Mouse (Mus musculus) hindbrain, embryonic 11.5 days (tissue): ENCODE results near the gene Akap6. TPM values are rescaled to one million over a fixed set of nuclear protein-coding genes. Genes with fewer than 3 reads are reported as not detected.
A peak's percentile ranks its signal among the peaks of the same experiment; 100 is the strongest.

ENCODE experiments used
- ATAC-seq: fragments of 200-750 bp; cut with Nextera tagmentation; 2 replicates; pipeline ENCODE4 v1.8.0; 2017; ENCODE audit warnings: mild to moderate bottlenecking, moderate TSS enrichment, moderate library complexity; ENCODE audit not compliant: low FRiP score
- DNase-seq: peaks from one replicate; pipeline ENCODE4 v3.0.0-alpha.2; 2015; ENCODE audit warnings: low spot score
- H3K27ac ChIP-seq: fragments of 300-500 bp; sonication (generic); 2 replicates; pipeline ENCODE4 v1.5.1; 2014; ENCODE audit warnings: mild to moderate bottlenecking, low read depth, low read length
- H3K27me3 ChIP-seq: fragments of 300-500 bp; sonication (generic); 2 replicates; pipeline ENCODE4 v1.6.1; 2014; ENCODE audit warnings: mild to moderate bottlenecking, low read length, moderate library complexity, mixed read lengths; ENCODE audit not compliant: control insufficient read depth, insufficient read depth
- H3K36me3 ChIP-seq: fragments of 300-500 bp; sonication (generic); 2 replicates; pipeline ENCODE4 v1.6.1; 2014; ENCODE audit warnings: mild to moderate bottlenecking, low read length, moderate library complexity, mixed read lengths; ENCODE audit not compliant: control insufficient read depth, insufficient read depth
- H3K4me1 ChIP-seq: fragments of 300-500 bp; sonication (generic); replicated peaks from 2 replicates; pipeline ENCODE4 v1.6.1; 2014; ENCODE audit warnings: low read length, mixed read lengths; ENCODE audit not compliant: control insufficient read depth, insufficient read depth
- H3K4me2 ChIP-seq: fragments of 300-500 bp; sonication (generic); replicated peaks from 2 replicates; pipeline ENCODE4 v1.6.1; 2014; ENCODE audit warnings: mild to moderate bottlenecking, low read depth, low read length
- H3K4me3 ChIP-seq: fragments of 300-500 bp; sonication (generic); 2 replicates; pipeline ENCODE4 v1.5.1; 2014; ENCODE audit warnings: low read depth, low read length
- H3K9ac ChIP-seq: fragments of 300-500 bp; sonication (generic); 2 replicates; pipeline ENCODE4 v1.6.1; 2014; ENCODE audit warnings: low read depth, low read length
- H3K9me3 ChIP-seq: fragments of 300-500 bp; sonication (generic); 2 replicates; pipeline ENCODE4 v1.6.1; 2016; ENCODE audit warnings: low read length; ENCODE audit not compliant: control insufficient read depth
- WGBS: fragments of 180-500 bp; shearing (Covaris S2); extraction: QIAGEN DNeasy Blood & Tissue Kit; methylation state at CpG from one replicate; pipeline ENCODE4 v1.1.7; 2014; 5-methylcytosine and 5-hydroxymethylcytosine counted together
- polyA plus RNA-seq: library from polyadenylated mRNA; unstranded; fragments of >200 nt; fragmentation: Nextera tagmentation; extraction: Ambion mirVana; gene quantifications from 2 replicates; pipeline ENCODE4 v1.2.1, GENCODE M21; 2014

The Akap6 gene
- polyA plus RNA-seq, 1 experiment from 2014 or later, result 35.7 TPM

DNA sequence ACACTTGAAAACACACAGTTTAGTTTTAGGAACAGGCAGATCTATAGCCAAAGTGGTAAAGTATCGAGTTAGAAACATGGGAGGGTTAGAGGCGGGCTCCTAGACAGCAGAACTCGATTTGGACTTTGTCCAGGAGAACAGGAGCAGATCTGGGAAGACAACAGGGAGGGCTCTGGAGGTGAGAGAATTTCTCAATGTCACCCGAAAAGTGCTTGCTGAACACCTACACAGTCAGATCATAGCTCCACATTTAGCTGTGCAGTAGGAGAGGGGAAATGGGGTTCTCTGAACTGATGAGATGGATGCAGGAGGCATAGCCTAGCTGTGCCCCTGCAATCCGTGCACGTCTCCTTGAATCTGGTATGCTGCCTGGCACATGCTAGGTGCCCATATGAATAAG, 315.4 kb downstream of the Akap6 start:
- WGBS, result 83% methylated on average over 6 of the region's 6 CpGs
- Histone ChIP-seq H3K9me3 (no peaks in the 10 kb centered on the region), H3K27me3 (no peaks in the 10 kb centered on the region), H3K27ac (no peak overlapping the region), H3K36me3 (no peaks in the 10 kb centered on the region), H3K4me2 (no peak overlapping the region), H3K4me1 (no peaks in the 10 kb centered on the region), H3K9ac (no peak overlapping the region), H3K4me3 (no peak overlapping the region)
- DNase-seq, result no peak
- ATAC-seq, result no peak

DNA sequence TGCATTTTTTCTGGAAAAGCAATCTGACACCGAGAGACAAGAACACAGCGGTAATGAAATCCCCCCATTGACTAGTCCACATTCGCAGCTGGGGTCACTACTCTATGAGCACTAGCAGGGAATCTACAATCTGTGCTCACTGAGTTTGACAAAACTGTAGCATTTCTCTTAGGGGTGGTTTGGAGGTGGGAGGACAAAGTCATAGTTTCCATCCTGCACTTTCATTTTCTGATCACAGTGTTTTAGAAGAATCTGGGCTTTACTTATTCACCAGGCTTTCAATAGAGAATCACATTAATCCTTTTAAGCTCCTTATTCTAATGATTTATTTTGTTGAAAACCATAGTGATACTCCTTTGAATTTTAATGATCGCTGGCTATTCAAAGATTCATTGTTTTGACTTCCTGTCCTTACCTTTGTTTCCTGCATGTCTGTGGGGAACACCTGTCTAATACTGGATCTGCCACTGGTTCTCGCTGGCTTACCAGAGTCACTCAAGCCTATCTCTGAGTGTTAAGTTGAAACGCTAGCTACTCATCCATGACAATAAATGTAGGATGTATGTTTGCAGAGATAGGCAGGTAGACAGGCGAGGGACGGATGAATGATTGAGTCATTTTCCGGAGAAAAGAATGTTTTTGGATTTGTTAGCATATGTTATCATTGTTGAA, 325.5 kb downstream of the Akap6 start:
- DNase-seq (no peak), ATAC-seq (no peak)
- Histone ChIP-seq H3K4me1 (no peaks in the 10 kb centered on the region), H3K4me2 (no peak overlapping the region), H3K4me3 (no peak overlapping the region), H3K36me3 (no peaks in the 10 kb centered on the region), H3K27me3 (no peaks in the 10 kb centered on the region), H3K9me3 (no peaks in the 10 kb centered on the region), H3K27ac (no peak overlapping the region), H3K9ac (no peak overlapping the region)
- 73% methylated on average over 9 of the region's 9 CpGs for WGBS

DNA sequence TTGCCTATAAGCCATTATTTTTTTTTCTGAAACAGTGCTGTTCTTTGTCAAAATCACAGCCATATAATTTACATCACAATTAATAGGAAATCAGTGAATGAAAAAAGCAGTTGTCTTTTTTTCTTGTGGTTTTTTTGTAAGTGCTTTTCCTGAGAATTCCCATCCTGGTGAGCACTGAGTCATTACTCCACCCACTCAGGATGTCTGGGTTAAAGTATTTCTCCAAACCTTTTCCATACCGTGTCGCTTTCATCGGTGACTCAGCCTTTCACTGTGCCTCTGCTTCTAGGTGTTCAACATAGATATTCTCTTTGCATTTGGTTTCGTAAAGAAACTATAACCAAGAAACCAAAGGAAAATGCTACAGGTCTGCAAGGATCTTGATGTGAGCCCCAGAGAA, 328.1 kb downstream of the Akap6 start:
- 0 out of 2 replicates have a peak, but pooled peaks cover 2% of the 10 kb centered on the region for H3K4me1 ChIP-seq
- DNase-seq (no peak), ATAC-seq (no peak)
- H3K9ac ChIP-seq, result no peak overlapping the region
- H3K9me3 ChIP-seq, result no peaks in the 10 kb centered on the region
- no peaks in the 10 kb centered on the region for H3K27me3 ChIP-seq
- H3K4me2 ChIP-seq, result no peak overlapping the region
- H3K36me3 ChIP-seq, result no peaks in the 10 kb centered on the region
- WGBS, result 83% methylated on average over 4 of the region's 4 CpGs
- H3K4me3 ChIP-seq, result no peak overlapping the region
- H3K27ac ChIP-seq, result no peak overlapping the region

DNA sequence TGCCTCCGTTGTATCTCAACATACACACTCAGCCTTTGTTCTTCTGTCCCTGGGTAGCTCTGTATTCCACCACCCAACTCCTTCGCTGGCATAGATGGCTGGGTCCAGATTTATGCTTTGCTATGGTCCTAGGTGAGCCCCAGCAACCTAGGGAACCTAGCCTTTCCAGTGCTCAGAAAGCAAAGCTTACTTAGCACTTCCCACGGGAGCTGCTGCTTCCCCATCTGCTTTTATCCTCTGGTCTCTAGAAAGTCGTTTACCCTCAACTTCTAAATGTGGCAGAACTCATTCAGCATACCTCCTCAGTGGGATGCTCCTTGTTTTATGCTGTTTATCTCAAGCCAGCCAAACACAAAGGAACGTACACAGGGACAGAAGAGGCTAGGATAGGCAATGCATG, 329.7 kb downstream of the Akap6 start:
- no peak overlapping the region for H3K9ac ChIP-seq
- H3K27ac ChIP-seq, result no peak overlapping the region
- ATAC-seq (no peak), DNase-seq (no peak)
- H3K27me3 ChIP-seq, result no peaks in the 10 kb centered on the region
- no peak overlapping the region for H3K4me3 ChIP-seq
- H3K4me1 ChIP-seq, result peaks cover 5% of the 10 kb centered on the region; the same call in 1 of the 2 replicates
- H3K9me3 ChIP-seq, result no peaks in the 10 kb centered on the region
- H3K36me3 ChIP-seq, result no peaks in the 10 kb centered on the region
- 59% methylated on average over 5 of the region's 5 CpGs for WGBS
- no peak overlapping the region for H3K4me2 ChIP-seq

DNA sequence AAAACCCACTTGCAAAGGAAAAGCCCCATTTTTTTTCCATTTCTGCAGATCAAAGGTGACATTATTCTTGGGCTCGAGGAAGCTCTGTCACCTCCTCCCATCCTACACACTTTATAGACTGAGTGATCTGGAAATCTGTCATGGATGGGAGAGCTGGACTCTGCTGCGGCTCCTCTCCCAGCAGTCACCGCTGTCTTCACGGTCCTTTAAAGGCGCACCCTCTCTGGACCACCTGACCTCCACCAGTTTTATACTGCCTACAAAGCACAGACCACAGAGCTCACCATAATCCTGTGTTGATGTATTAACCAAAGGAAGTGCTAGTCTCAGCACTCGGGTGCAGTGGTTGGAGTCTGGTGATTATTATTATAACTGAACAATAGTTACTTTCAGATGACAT, 330.7 kb downstream of the Akap6 start:
- no peak overlapping the region for H3K9ac ChIP-seq
- no peaks in the 10 kb centered on the region for H3K27me3 ChIP-seq
- no peak overlapping the region for H3K27ac ChIP-seq
- H3K4me1 ChIP-seq, result peaks cover 5% of the 10 kb centered on the region; the same call in 1 of the 2 replicates
- no peak overlapping the region for H3K4me3 ChIP-seq
- WGBS, result 78% methylated on average over 6 of the region's 6 CpGs
- ATAC-seq (no peak), DNase-seq (no peak)
- no peaks in the 10 kb centered on the region for H3K9me3 ChIP-seq
- H3K36me3 ChIP-seq, result no peaks in the 10 kb centered on the region
- H3K4me2 ChIP-seq, result no peak overlapping the region

DNA sequence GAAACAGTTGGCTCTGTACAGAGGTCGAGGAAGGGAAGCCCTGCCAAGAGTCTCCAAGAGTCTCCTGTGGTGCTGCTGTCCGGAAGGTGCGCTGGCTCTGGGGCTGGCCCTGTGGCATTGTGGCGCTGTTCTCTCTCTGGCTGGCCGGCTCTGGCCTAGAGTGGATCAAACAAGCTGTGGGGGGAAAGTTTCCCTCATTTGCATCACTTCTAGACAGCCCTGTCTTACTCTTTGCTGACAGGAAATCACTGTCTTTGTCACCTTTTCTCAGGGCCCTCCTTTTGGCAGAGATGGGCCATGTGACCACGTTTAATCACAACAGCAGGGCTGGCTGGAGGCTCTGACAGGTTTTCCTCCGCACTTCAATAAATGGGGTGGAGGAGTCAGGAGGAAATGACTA, 333.6 kb downstream of the Akap6 start:
- Histone ChIP-seq H3K36me3 (no peaks in the 10 kb centered on the region), H3K4me3 (no peak overlapping the region), H3K27me3 (no peaks in the 10 kb centered on the region), H3K4me1 (peaks cover 5% of the 10 kb centered on the region; the same call in 1 of the 2 replicates), H3K27ac (peak overlapping the region; percentile 93), H3K4me2 (no peak overlapping the region), H3K9me3 (no peaks in the 10 kb centered on the region), H3K9ac (0 out of 2 replicates have a peak overlapping the region, but pooled peaks have one; percentile 23)
- ATAC-seq (peak; percentile 95), DNase-seq (peak; percentile 81)
- 5% methylated on average over 7 of the region's 7 CpGs for WGBS

DNA sequence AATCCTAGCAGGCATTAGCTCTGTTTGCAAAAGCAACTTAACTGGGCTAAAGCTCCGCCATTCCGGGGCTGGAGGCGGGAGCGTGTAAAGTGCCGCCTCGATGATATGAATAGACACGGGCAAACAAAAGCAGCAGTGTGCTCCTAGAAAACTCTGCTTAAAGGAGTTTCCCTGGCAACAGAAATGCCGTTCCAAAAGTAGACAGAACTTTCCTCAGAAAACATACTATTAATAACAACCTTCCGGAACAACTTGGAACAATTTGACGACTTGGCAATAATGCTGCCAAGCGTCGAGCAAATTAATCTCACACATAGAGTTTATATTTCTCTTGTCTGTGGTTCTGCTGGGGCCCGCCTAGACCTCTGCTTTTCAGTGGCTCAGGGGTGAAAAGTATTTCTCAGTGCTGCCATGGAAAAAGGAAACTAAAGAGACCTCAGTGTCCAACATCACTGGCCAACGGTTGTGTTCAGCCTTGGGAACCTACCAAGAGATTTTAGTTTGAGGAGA, 334.3 kb downstream of the Akap6 start:
- no peaks in the 10 kb centered on the region for H3K9me3 ChIP-seq
- H3K27me3 ChIP-seq, result no peaks in the 10 kb centered on the region
- H3K36me3 ChIP-seq, result no peaks in the 10 kb centered on the region
- peak overlapping the region; percentile 93 for H3K27ac ChIP-seq
- H3K4me3 ChIP-seq, result no peak overlapping the region
- no peak overlapping the region for H3K9ac ChIP-seq
- H3K4me1 ChIP-seq, result peaks cover 5% of the 10 kb centered on the region; the same call in 1 of the 2 replicates
- DNase-seq, result peak; percentile 75
- 18% methylated on average over 14 of the region's 14 CpGs for WGBS
- H3K4me2 ChIP-seq, result no peak overlapping the region
- ATAC-seq, result peak; percentile 78

DNA sequence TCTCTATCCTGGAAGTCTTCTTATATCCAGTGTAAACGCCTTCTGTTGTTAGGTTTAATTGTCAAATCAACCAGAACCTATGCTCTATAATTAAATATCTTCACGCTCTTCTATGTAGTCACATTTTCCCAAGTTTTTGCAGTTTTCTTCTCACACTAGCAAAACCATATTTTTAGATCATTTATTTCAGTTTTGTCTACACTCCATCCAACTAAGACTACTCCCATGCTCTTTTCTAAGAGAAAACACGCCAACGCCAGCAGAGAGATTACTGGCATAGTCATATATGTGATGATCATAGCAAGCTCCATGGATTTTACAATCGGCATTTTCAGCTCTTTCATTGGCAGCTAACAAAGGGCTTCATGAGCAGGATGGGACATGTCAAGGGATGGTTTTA, 341.5 kb downstream of the Akap6 start:
- Histone ChIP-seq H3K9me3 (no peaks in the 10 kb centered on the region), H3K36me3 (no peaks in the 10 kb centered on the region), H3K27me3 (no peaks in the 10 kb centered on the region), H3K4me3 (no peak overlapping the region), H3K27ac (no peak overlapping the region), H3K4me2 (no peak overlapping the region), H3K9ac (no peak overlapping the region), H3K4me1 (no peaks in the 10 kb centered on the region)
- ATAC-seq (no peak), DNase-seq (no peak)
- WGBS, result 91% methylated on average over 5 of the region's 5 CpGs

DNA sequence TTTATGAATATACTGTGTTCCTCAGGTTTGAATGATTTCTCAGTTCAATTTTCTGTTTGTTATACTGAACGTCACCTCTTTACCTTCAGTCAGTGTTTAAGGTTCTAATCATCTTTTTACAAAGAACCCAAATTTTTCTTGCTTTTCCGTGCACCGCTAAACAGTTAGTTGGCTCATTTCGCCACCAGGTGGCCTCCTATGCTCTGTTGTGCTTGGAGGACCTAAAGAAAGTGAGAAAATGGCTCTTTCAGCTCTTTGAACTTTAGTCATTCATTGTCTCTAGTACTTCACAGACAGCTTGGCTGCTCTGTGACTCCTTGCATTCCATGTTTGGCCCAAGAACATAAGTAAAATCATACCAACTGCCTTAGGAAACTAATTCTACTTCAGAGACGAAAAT, 343.6 kb downstream of the Akap6 start:
- Histone ChIP-seq H3K9me3 (no peaks in the 10 kb centered on the region), H3K4me1 (no peaks in the 10 kb centered on the region), H3K9ac (no peak overlapping the region), H3K4me2 (no peak overlapping the region), H3K4me3 (no peak overlapping the region), H3K27me3 (no peaks in the 10 kb centered on the region), H3K27ac (no peak overlapping the region), H3K36me3 (no peaks in the 10 kb centered on the region)
- no peak for ATAC-seq
- 20% methylated on average over 5 of the region's 5 CpGs for WGBS
- peak; percentile 81 for DNase-seq
